Mouse (Mus musculus): ENCODE data around the gene Slc5a11. TPM values are rescaled to one million over a fixed set of nuclear protein-coding genes. Genes with fewer than 3 reads are reported as not detected.

Gene Slc5a11
- polyA plus RNA-seq, 1 experiment from 2014 or later, result 5.0 TPM

- H3K4me1 ChIP-seq (ENCODE audit: insufficient read depth, low read length), result no peaks in the 10 kb centered on the region
- no peak overlapping the region for H3K4me3 ChIP-seq (ENCODE audit: low read length)
- H3K27ac ChIP-seq (ENCODE audit: low read length), result no peak overlapping the region
- H3K9me3 ChIP-seq (ENCODE audit: low read length), result no peaks in the 10 kb centered on the region
- H3K36me3 ChIP-seq (ENCODE audit: insufficient read depth, low read length), result peaks cover 36% of the 10 kb centered on the region
- WGBS, result 72% methylated on average over 5 of the region's 5 CpGs
- H3K27me3 ChIP-seq (ENCODE audit: insufficient read depth, low read length), result no peaks in the 10 kb centered on the region
- no peak for ATAC-seq (ENCODE audit: low FRiP score, low TSS enrichment)
- H3K4me2 ChIP-seq (replicated peaks; ENCODE audit: low read depth, low read length), result no peak overlapping the region
- no peak overlapping the region for H3K9ac ChIP-seq (replicated peaks; ENCODE audit: low read length)
Measured at GRCm38 (mm10) chr7:123311836-123312235, 97.3 kb downstream of the Slc5a11 start.

- Histone ChIP-seq H3K27ac (ENCODE audit: low read length) (no peak overlapping the region), H3K9ac (replicated peaks; ENCODE audit: low read length) (no peak overlapping the region), H3K9me3 (ENCODE audit: low read length) (no peaks in the 10 kb centered on the region), H3K4me3 (ENCODE audit: low read length) (no peak overlapping the region), H3K4me2 (replicated peaks; ENCODE audit: low read depth, low read length) (no peak overlapping the region), H3K27me3 (ENCODE audit: insufficient read depth, low read length) (no peaks in the 10 kb centered on the region), H3K4me1 (ENCODE audit: insufficient read depth, low read length) (no peaks in the 10 kb centered on the region), H3K36me3 (ENCODE audit: insufficient read depth, low read length) (peaks cover 36% of the 10 kb centered on the region)
- ATAC-seq (ENCODE audit: low FRiP score, low TSS enrichment), result no peak
- 53% methylated on average over 3 of the region's 3 CpGs for WGBS
Measured at GRCm38 (mm10) chr7:123312738-123313137, 98.2 kb downstream of the Slc5a11 start.

- H3K4me1 ChIP-seq (ENCODE audit: insufficient read depth, low read length), result no peaks in the 10 kb centered on the region
- WGBS, result 83% methylated on average over 13 of the region's 13 CpGs
- no peak overlapping the region for H3K9ac ChIP-seq (replicated peaks; ENCODE audit: low read length)
- peaks cover 58% of the 10 kb centered on the region for H3K36me3 ChIP-seq (ENCODE audit: insufficient read depth, low read length)
- no peak for ATAC-seq (ENCODE audit: low FRiP score, low TSS enrichment)
- no peak overlapping the region for H3K27ac ChIP-seq (ENCODE audit: low read length)
- H3K4me2 ChIP-seq (replicated peaks; ENCODE audit: low read depth, low read length), result no peak overlapping the region
- H3K4me3 ChIP-seq (ENCODE audit: low read length), result no peak overlapping the region
- no peaks in the 10 kb centered on the region for H3K9me3 ChIP-seq (ENCODE audit: low read length)
- no peaks in the 10 kb centered on the region for H3K27me3 ChIP-seq (ENCODE audit: insufficient read depth, low read length)
Measured at GRCm38 (mm10) chr7:123322452-123323121, 108.0 kb downstream of the Slc5a11 start.

Other genes starting within 250 kb of the Slc5a11 start
- gene Rbbp6, start 249.1 kb upstream of the Slc5a11 start, polyA plus RNA-seq (2015; fragmentation: Nextera tagmentation; extraction: Ambion mirVana), result 23.5 and 28.4 TPM in 2 replicates
- gene Tnrc6a, start 90.9 kb upstream of the Slc5a11 start, polyA plus RNA-seq (2015; fragmentation: Nextera tagmentation; extraction: Ambion mirVana), result 34.9 and 47.1 TPM in 2 replicates
- gene Lcmt1, start 155.0 kb downstream of the Slc5a11 start, polyA plus RNA-seq (2015; fragmentation: Nextera tagmentation; extraction: Ambion mirVana), result 58.5 and 59.9 TPM in 2 replicates
- 21.3 and 26.9 TPM in 2 replicates for gene Arhgap17, start 155.1 kb downstream of the Slc5a11 start, polyA plus RNA-seq (2015; fragmentation: Nextera tagmentation; extraction: Ambion mirVana)
- gene Aqp8, start 247.5 kb downstream of the Slc5a11 start, polyA plus RNA-seq (2015; fragmentation: Nextera tagmentation; extraction: Ambion mirVana), result 0.31 and 0.69 TPM in 2 replicates

All from kidney, embryonic 16.5 days (tissue).